Mouse (Mus musculus) thymus, postnatal 25 days (tissue): ENCODE measurements around the gene Fam57a.
A peak's percentile ranks its signal among the peaks of the same experiment; 100 is the strongest.
"Not testable (repeated sequence)": the region's sequence is repeated elsewhere in the genome, so short reads cannot be mapped to it uniquely, and the experiment has no call there.

Experiments used
- DNase-seq: peaks from one replicate; pipeline ENCODE4 v3.0.0; 2022

Fam57a gene

GRCm38 (mm10) chr11:76183745-76184144 lies 4.3 kb downstream of the Fam57a start:
- no peak for DNase-seq

DNA sequence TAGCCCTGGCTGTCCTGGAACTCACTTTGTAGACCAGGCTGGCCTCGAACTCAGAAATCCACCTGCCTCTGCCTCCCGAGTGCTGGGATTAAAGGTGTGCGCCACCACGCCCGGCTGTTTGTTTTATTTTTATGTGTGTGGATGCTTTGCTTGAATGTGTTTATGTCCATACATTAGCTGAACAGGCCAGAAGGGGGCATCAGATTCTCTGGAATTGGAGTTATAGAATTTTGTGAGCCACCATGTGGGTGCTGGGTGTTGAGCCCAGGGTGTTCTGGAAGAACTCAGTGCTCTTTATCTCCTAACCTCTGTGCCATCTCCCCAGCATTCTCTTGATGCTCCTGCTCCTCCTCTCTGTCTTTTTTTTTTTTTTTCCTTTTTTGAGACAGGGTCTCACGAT lies 7.4 kb downstream of the Fam57a start:
- DNase-seq, result no peak

GRCm38 (mm10) chr11:76196275-76196976 lies 17.0 kb downstream of the Fam57a start:
- no peak for DNase-seq

DNA sequence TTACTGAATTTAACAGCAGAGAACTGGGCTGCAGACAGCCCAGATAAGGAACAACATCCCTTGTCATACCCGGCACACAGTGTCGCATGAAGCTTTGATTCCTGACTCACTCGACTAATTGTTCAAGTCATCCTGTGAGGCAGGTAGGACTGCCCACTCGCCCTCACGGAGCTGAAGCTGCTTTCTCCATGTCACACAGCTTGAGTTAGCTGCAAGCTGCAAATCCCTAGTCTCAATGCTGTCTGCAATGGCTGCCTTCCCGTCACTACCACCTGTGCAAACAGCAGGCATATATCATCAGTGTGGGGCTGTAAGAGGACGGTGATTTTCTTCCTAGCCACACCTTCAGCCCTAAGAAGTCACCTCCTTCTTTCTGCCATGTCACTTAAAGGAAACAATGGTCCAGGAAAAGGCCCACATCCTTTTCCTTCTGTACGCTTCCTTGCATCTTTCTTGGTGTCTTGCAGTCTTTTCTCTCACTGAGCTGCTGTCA lies 17.6 kb downstream of the Fam57a start:
- DNase-seq, result no peak

- DNase-seq, result peak; percentile 25
Measured at GRCm38 (mm10) chr11:76201761-76202674, 22.5 kb downstream of the Fam57a start.

DNA sequence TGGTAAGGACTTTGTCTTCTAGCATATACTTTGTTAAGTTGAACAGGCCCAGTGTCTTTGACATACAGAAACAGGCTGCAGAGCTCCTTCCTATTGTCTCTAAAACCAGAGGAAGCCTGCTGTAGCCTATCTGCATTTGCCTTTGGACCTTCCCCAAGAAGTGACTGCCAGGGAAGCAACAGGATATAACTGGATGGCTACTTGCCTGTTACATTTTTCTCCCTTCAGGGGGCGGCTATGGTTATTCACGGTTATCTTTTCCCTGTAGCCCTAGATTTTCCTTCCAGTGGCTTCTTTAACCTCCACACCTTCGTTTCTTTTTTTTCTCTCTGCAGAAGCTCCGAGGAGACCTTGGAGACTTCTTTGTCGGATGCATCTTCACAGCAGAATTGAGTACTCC lies 27.3 kb downstream of the Fam57a start:
- no peak for DNase-seq

DNA sequence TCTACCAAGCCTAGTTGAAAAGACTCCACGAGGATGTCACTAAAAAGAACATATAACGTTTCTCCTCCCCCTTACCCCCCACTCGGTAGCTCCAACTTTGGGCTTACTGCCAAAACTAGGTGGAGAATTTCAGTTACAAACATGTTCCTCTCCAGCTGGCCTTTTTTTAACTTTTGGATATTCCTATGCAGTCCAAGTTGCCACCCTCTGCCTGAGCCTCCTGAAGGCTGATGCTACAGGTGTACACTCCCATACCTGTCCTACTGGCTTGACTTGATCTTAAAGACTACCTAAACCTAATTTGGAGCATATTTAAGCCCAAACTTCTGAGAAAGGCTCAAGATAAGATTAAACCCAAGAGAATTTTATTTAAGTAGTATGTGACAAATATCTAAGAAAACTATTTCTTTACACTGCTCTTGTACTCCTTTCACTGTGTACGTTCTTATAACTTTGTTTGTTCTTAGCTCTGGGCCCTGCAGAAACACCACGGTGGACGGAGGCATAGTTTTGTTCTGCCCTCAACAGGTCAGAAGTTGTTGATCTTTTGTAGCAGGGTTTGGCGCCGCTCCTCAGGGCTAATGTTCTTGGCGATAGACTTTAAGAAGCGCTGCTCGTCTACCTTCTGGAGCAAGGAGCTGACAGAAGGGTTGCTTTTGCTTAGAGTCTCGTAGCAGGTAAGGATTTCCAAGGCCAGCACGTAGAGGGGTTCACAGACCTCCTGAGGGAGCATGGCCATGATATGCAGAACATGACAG lies 30.9 kb downstream of the Fam57a start:
- no peak for DNase-seq

- DNase-seq, result not testable (repeated sequence)
Measured at GRCm38 (mm10) chr11:76211595-76211994, 32.1 kb downstream of the Fam57a start.

DNA sequence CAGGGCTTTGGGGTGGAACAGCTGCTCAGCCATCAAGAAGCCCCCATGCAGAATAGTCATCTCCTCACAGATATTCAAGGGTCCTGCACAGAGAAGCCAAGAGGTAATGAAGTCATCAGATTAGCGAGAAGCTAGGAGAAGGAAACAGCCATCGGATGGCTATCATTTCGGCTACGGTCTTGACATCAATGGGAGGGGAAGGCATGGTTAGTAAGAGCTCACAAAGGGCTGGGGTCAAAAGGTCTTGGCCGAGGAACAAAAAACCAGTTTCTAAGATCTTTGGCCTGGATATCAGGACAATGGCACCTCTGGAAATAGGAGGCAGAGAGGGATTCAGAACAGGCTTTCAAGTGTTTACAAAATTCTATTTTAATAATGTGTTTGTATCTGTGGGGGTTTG lies 34.4 kb downstream of the Fam57a start:
- no peak for DNase-seq

GRCm38 (mm10) chr11:76215011-76215410 lies 35.5 kb downstream of the Fam57a start:
- no peak for DNase-seq

- DNase-seq, result no peak
Measured at GRCm38 (mm10) chr11:76216049-76216540, 36.6 kb downstream of the Fam57a start.

- peak; percentile 7 for DNase-seq
Measured at GRCm38 (mm10) chr11:76216681-76217389, 37.4 kb downstream of the Fam57a start.

DNA sequence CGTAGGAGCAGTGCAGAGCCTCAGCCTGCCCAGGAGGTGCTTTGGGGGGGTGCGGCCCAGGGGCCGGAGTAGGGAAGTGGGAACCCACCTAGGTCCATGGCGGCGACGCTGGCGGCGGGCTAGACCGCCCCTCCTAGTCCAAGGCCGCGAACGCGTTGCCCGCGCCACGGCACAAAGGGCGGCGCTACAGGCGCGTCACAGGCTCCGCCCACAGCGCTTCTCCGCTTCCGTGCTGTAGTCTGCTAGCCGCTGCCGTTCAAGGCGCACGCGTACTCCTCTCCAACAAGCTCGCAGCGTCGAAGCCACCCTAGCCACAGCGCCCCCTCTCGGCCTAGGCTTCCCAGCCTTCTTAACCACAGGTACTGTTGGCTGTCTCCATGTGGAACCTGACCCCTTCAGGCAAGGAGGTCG lies 37.9 kb downstream of the Fam57a start, which contains the start of the genes Dbil5 and Gemin4:
TSS of gene Dbil5 (plus strand) at position 219 of the 411 bp plus-strand sequence.
TSS of gene Gemin4 (minus strand) at position 275 of the 411 bp plus-strand sequence.
- peak; percentile 97 for DNase-seq

DNA sequence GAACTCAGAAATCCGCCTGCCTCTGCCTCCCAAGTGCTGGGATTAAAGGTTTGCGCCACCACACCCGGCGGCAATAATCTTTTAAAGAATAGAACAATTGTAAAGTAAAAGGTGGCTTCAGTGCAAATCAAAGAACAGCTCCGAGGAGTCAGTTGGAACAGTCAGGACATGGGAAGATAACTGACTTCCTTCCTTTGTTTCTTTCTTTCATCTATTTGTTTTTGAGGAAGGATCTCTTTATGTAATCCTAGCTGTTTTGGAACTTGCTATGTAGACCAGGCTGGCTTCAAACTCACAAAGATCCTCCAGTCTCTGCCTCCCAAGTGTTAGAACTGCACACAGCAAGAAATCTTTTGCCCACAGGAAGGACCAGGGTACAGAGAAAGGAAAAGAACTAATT lies 45.2 kb downstream of the Fam57a start:
- DNase-seq, result no peak

DNA sequence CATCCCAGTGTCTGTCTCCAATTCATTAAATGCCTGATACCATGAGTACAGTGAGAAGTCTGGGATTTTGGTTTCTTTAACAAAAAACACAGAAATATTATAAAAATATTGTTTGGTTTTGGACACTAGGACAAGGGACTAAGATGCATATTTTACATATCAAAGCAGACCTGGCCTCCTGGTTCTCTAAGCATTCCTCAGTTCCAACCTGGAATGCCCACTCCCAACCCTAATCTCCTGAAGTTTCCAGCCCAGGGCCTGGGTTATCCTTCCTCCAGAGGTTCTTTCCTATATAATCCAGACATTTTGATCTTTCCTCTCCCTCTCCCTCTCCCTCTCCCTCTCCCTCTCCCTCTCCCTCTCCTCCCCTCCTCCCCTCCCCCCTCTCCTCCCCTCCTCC lies 45.6 kb downstream of the Fam57a start:
- no peak for DNase-seq

GRCm38 (mm10) chr11:76236136-76236535 lies 56.7 kb downstream of the Fam57a start:
- DNase-seq, result no peak

GRCm38 (mm10) chr11:76239750-76240149 lies 60.3 kb downstream of the Fam57a start:
- no peak for DNase-seq

DNA sequence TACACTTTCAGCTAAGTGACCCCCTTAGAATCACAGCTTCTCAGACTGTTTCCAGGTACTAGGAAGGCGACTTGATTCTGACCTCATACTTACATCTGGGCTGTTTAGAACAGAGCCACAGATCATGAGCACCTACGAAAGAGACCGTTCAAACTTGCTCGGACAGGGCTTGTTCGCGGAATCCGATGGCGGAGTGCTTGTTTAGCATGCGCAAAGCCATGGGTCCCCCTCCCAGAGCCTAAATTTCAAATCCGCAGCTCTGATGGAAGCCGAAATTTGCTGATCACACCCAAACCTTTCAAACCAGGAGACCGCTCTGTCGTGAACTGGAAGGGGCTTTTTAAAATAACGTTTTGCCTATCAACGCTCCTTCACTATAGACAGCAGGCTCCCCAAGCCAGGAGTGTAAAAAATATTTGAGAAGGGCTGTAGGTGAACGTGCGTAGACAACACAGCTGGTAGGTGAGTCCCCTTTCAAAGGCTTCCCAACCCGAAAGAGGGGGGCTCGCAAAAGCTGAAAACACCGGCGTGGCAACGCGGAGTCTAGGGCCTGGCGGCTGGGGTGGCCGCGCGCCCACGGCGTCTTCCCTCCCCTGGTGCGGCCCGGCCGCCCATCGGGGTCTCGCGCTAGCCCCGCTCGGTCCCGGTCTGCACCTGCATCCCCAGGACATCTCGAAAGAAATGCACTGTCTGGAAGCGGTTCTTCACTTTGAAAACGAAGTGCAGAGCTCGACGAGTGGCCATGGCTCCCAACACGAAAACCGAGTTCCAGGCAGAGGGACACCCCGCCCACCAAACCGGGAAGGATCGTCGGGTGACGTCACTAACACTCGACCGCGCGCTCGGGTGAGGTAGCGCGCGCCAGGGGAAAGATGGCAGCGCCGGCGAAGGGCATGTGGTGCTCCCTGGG lies 63.7 kb downstream of the Fam57a start, which contains the start of the genes Mrm3 and Glod4:
TSS of gene Mrm3 (plus strand) at position 815 of the 910 bp plus-strand sequence.
TSS of gene Glod4 (minus strand) at position 825 of the 910 bp plus-strand sequence.
- peak; percentile 90 for DNase-seq

DNA sequence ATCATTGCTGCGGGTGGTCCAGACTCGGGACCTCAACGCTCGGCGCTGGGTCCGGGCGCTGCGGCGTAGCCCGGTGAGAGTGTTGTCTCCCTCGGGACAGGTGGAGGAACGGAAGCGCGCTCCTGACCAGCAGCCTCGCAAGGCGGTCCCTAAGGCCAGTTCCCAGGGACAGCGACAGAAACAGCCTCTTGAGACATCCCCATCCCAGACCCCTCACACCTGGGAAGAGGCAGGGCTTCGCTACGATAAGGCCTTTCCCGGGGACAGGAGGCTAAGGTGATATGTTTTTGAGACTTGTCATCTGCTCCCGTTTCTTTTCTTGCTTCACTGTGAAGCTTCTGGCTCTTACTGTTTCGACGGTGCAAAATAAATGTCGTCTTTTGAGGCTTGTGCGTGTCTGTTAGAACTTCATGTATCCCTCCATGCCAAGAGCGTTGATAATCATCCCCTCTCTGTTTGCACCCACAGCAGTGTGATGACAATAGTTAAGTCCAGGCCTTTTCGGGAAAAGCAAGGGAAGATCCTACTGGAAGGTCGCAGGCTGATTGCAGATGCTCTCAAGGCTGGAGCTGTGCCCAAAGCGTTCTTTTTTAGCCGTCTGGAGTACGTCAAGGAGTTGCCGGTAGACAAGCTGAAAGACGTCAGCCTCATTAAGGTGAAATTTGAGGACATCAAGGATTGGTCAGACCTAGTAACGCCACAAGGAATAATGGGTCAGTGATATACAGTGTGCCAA lies 64.5 kb downstream of the Fam57a start:
- no peak for DNase-seq

GRCm38 (mm10) chr11:76246439-76246838 lies 67.0 kb downstream of the Fam57a start:
- DNase-seq, result no peak
